Mouse (Mus musculus): ENCODE measurements at regions not wholly inside any gene's neighbourhood (a gene's known extent, or its start where the extent isn't known, plus 50 kb on each side); places are given as distances from the start of the nearest gene placed in this dataset.

DNA sequence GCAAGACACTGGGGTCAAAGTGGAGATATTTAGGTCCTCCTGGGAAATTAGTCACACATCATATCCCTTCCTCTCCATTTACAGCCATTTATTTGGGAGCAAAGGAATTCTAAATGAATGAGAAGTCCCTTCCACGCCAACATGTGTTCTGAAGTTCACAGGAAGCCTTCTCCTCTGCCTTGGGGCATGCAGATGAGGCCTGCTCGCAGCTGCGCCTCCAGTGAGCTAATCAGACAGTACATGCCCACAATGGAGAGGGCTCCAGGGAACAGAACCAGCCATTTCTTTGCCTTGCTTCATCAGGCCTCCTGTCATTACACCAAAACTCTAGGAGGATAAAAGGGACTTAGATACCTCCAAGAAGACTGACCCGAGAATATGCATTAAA is 71.9 kb upstream of the Thbs1 start:
- Histone ChIP-seq H3K27ac (no peak overlapping the region), H3K9me3 (no peaks in the 10 kb centered on the region), H3K36me3 (no peaks in the 10 kb centered on the region), H3K9ac (replicated peaks) (no peak overlapping the region), H3K4me1 (replicated peaks) (no peaks in the 10 kb centered on the region), H3K4me2 (no peak overlapping the region), H3K4me3 (replicated peaks) (no peak overlapping the region), H3K27me3 (no peaks in the 10 kb centered on the region)
- ATAC-seq (ENCODE audit: insufficient number of reproducible peaks, insufficient read depth, low FRiP score, low TSS enrichment, low read depth): no peak
- 63% methylated on average over 4 of the region's 4 CpGs for WGBS

DNA sequence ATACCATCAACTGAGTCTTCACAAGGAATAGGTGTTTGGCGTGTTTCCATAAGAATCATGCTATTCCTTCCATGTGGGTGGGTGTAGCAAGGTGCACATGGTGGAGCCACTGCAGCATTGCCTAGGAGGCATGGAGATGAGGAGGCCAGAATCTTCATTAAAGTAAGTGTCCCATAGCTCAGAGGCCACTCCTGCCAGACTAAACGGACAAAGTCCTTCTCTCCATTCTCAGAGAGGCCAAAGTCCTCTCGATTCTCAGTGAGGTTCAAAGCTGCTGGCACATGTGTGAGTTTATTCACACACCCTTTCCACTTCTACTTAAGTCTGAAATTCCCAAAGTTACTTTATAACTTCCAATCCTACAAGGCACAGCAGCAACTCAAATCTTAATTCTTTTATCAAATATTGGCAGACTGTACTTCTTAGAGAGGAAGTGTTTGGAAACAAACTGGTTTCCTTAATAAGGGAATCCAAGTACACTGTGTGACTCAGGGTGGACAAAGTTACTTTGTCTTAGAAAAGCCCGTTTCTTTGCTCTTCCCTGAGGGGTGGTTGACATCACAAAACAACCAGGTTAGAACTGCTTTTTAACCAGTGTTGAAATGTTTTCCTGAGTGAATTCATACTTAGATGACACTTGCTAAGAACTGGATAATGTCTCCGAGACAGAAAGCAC is 69.2 kb upstream of the Thbs1 start:
- no peak for ATAC-seq (ENCODE audit: insufficient number of reproducible peaks, insufficient read depth, low FRiP score, low TSS enrichment, low read depth)
- H3K36me3 ChIP-seq: no peaks in the 10 kb centered on the region
- H3K4me2 ChIP-seq: no peak overlapping the region
- no peak overlapping the region for H3K9ac ChIP-seq (replicated peaks)
- no peaks in the 10 kb centered on the region for H3K9me3 ChIP-seq
- WGBS: 83% methylated on average over 5 of the region's 5 CpGs
- H3K4me3 ChIP-seq (replicated peaks): no peak overlapping the region
- H3K27ac ChIP-seq: no peak overlapping the region
- no peaks in the 10 kb centered on the region for H3K27me3 ChIP-seq
- no peaks in the 10 kb centered on the region for H3K4me1 ChIP-seq (replicated peaks)

DNA sequence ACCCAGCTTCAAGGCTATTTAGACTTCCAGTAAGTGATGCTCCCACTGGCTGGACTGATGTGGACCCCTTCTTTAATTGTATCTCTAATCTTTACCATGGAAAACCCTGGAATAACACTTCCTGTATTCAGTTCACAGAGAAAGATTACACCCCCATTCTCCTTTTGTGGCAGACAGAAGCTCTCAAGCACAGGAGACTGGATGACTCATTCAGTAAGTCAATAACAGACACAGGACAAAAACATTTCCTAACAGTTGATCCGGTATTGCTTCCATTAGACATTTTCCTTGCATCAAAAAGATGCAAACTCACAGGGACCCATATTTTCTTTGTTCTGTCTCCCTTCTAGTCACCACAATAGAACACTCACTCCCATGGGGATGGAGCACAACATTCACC is 67.0 kb upstream of the Thbs1 start:
- no peak for ATAC-seq (ENCODE audit: insufficient number of reproducible peaks, insufficient read depth, low FRiP score, low TSS enrichment, low read depth)
- Histone ChIP-seq H3K9ac (replicated peaks) (no peak overlapping the region), H3K27me3 (no peaks in the 10 kb centered on the region), H3K9me3 (no peaks in the 10 kb centered on the region), H3K4me1 (replicated peaks) (no peaks in the 10 kb centered on the region), H3K4me3 (replicated peaks) (no peak overlapping the region), H3K36me3 (no peaks in the 10 kb centered on the region), H3K27ac (no peak overlapping the region), H3K4me2 (no peak overlapping the region)
- WGBS: 85% methylated on average over 1 of the region's 1 CpGs

DNA sequence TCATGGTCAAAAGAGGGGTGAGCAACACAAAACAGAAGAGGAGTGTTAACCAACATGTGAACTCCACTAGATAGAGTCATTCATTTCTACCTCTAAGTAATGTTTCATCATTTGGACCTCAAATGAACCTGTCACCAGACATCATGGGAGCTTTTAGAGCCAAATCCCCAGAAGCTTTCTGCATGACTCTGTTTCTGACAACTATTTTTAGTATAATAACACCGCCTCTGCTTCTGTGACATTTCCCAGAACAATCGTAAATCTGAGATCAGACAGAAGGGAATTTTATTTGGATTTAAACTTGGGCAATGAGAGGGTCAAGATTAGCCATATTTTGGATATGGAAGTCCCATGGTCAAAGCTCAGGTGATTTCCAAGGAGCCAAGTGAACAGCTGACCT is 61.4 kb upstream of the Thbs1 start:
- no peaks in the 10 kb centered on the region for H3K9me3 ChIP-seq
- H3K27ac ChIP-seq: no peak overlapping the region
- ATAC-seq (ENCODE audit: insufficient number of reproducible peaks, insufficient read depth, low FRiP score, low TSS enrichment, low read depth): no peak
- no peak overlapping the region for H3K4me3 ChIP-seq (replicated peaks)
- H3K9ac ChIP-seq (replicated peaks): no peak overlapping the region
- H3K27me3 ChIP-seq: no peaks in the 10 kb centered on the region
- no peaks in the 10 kb centered on the region for H3K36me3 ChIP-seq
- WGBS: 76% methylated on average over 2 of the region's 2 CpGs
- H3K4me1 ChIP-seq (replicated peaks): no peaks in the 10 kb centered on the region
- H3K4me2 ChIP-seq: no peak overlapping the region

DNA sequence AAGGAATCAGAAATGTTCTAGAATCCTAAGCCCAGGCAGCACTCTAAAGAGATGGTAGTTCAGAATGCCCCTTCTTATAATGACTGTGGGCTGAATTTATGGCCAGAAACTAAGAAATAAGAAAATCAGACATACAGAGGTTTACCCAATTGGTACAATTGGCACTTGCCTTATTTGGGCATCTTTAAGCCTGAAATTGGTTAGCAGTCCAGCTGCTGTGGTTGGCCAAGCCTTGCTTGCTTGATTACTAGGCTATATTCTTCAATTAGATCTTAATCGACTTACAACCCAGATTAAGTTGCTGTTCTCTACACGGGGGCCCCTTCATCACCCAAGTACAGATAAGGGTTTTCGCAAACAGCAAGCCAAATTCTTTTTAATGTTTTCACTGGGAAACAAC is 60.1 kb upstream of the Thbs1 start:
- Histone ChIP-seq H3K27me3 (no peaks in the 10 kb centered on the region), H3K4me1 (replicated peaks) (no peaks in the 10 kb centered on the region), H3K4me2 (no peak overlapping the region), H3K4me3 (replicated peaks) (no peak overlapping the region), H3K27ac (no peak overlapping the region), H3K9me3 (no peaks in the 10 kb centered on the region), H3K9ac (replicated peaks) (no peak overlapping the region), H3K36me3 (no peaks in the 10 kb centered on the region)
- WGBS: 92% methylated on average over 3 of the region's 3 CpGs
- no peak for ATAC-seq (ENCODE audit: insufficient number of reproducible peaks, insufficient read depth, low FRiP score, low TSS enrichment, low read depth)

DNA sequence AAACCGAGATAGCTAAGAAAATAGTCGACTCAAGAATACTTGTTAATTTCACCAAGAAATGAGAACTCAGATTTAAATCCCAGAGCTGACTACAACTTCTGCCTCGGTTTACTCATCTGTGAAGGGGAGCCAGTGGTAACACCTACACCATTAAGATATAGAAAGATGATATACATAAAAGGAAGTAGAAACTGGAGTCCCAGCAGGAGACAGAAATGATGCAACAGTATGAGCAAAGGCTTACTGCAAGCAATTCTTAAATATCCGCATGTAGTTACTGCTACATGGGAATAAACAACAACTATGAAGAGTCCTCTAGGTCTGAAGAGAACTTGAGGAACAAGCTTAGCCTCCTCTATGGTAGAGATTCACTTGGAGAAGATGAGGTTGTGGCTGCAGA is 58.2 kb upstream of the Thbs1 start:
- Histone ChIP-seq H3K36me3 (no peaks in the 10 kb centered on the region), H3K9ac (replicated peaks) (no peak overlapping the region), H3K27me3 (no peaks in the 10 kb centered on the region), H3K4me1 (replicated peaks) (no peaks in the 10 kb centered on the region), H3K9me3 (no peaks in the 10 kb centered on the region), H3K4me3 (replicated peaks) (no peak overlapping the region), H3K4me2 (no peak overlapping the region), H3K27ac (no peak overlapping the region)
- ATAC-seq (ENCODE audit: insufficient number of reproducible peaks, insufficient read depth, low FRiP score, low TSS enrichment, low read depth): no peak
- whole genome bisulfite sequencing: 89% methylated on average over 4 of the region's 4 CpGs

DNA sequence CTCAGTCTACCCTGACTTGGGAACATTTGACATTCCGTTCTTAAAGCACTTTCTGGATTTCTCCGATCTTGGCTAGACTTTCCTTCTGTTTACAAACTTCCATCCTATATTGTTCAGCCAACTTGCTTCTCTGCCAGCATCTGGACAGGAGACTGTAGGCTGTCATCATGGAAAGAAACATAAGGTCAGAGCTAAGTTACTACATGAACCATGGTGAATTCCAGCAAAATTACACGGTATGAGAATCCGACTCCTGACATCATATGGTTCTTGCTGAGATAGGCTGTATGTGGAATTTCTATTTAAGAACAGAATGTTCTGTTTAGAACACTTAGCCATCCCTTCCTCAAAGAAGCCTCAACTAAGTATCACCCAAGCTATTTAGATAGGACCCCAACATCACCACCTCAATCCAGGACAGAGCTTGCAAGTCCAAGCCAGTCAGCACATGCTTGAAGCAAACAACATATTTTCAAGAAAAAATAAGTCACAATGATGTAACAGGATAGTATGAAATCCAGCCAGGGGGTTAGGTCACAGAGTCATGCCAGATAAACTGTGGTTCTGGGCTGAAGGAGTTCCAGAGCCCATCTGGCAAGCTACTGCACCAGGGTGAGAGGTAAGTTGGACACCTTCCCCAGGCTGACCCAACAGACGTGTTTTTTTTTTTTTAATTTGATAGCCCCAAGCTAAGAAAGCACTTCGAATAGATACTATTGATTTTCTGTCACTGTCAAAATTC is 52.9 kb upstream of the Thbs1 start:
- Histone ChIP-seq H3K4me3 (replicated peaks) (no peak overlapping the region), H3K9me3 (no peaks in the 10 kb centered on the region), H3K36me3 (no peaks in the 10 kb centered on the region), H3K27me3 (no peaks in the 10 kb centered on the region), H3K4me1 (replicated peaks) (no peaks in the 10 kb centered on the region), H3K4me2 (no peak overlapping the region), H3K27ac (no peak overlapping the region), H3K9ac (replicated peaks) (no peak overlapping the region)
- no peak for ATAC-seq (ENCODE audit: insufficient number of reproducible peaks, insufficient read depth, low FRiP score, low TSS enrichment, low read depth)
- 87% methylated on average over 6 of the region's 6 CpGs for WGBS

DNA sequence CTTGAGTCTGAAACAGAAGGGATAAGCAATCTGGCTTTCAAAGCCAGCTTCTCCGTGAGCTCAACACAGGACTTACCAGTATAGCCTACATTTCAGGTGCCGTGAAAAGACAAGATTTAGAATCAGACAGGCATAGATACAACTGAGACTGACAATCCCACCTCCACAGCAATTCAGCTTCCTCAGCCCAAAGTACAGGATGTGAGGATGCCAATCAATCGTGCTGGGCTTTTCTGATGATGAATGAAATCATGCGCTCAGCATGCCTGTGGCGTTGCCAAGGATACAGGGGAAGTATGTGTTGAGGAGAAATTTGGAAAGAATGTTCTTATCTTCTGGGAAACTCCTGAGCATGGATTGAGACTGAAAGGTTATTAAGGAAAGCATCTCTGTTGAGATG is 50.4 kb upstream of the Thbs1 start:
- no peak overlapping the region for H3K4me2 ChIP-seq
- no peaks in the 10 kb centered on the region for H3K9me3 ChIP-seq
- no peak for ATAC-seq (ENCODE audit: insufficient number of reproducible peaks, insufficient read depth, low FRiP score, low TSS enrichment, low read depth)
- H3K36me3 ChIP-seq: no peaks in the 10 kb centered on the region
- H3K4me3 ChIP-seq (replicated peaks): no peak overlapping the region
- WGBS: 89% methylated on average over 5 of the region's 5 CpGs
- H3K27ac ChIP-seq: no peak overlapping the region
- no peaks in the 10 kb centered on the region for H3K4me1 ChIP-seq (replicated peaks)
- no peaks in the 10 kb centered on the region for H3K27me3 ChIP-seq
- H3K9ac ChIP-seq (replicated peaks): no peak overlapping the region
